Mouse (Mus musculus): ENCODE measurements around the gene Mcm8.
A peak's percentile ranks its signal among the peaks of the same experiment; 100 is the strongest.

Gene Mcm8

GRCm38 (mm10) chr2:132815608-132816314, at the start of gene Mcm8, which contains the start of gene Trmt6:
TSS of gene Mcm8 (plus strand) at chr2:132816141.
TSS of gene Trmt6 (minus strand) at chr2:132816055.
- DNase-seq (ENCODE audit: low read depth): peak; percentile 97

- DNase-seq (ENCODE audit: low read depth): no peak
Measured at GRCm38 (mm10) chr2:132770822-132771221, 45.1 kb upstream of the Mcm8 start.

GRCm38 (mm10) chr2:132780978-132781377, 35.0 kb upstream of the Mcm8 start, which contains the start of gene Chgb:
TSS of gene Chgb (plus strand) at chr2:132781278.
- DNase-seq (ENCODE audit: low read depth): no peak

- DNase-seq (ENCODE audit: low read depth): peak; percentile 78
Measured at GRCm38 (mm10) chr2:132781439-132782068, 34.4 kb upstream of the Mcm8 start.

GRCm38 (mm10) chr2:132784039-132784438, 31.9 kb upstream of the Mcm8 start:
- no peak for DNase-seq (ENCODE audit: low read depth)

- no peak for DNase-seq (ENCODE audit: low read depth)
Measured at GRCm38 (mm10) chr2:132793441-132794203, 22.3 kb upstream of the Mcm8 start.

GRCm38 (mm10) chr2:132794204-132794586, 21.7 kb upstream of the Mcm8 start:
- no peak for DNase-seq (ENCODE audit: low read depth)

GRCm38 (mm10) chr2:132802976-132803375, 13.0 kb upstream of the Mcm8 start:
- no peak for DNase-seq (ENCODE audit: low read depth)

- DNase-seq (ENCODE audit: low read depth): no peak
Measured at GRCm38 (mm10) chr2:132841071-132841470, 25.1 kb downstream of the Mcm8 start.

- DNase-seq (ENCODE audit: low read depth): peak; percentile 90
Measured at GRCm38 (mm10) chr2:132846407-132847358, 30.7 kb downstream of the Mcm8 start, which contains the start of gene Crls1. TSS of gene Crls1 (plus strand) at chr2:132846666.

- no peak for DNase-seq (ENCODE audit: low read depth)
Measured at GRCm38 (mm10) chr2:132847581-132847980, 31.6 kb downstream of the Mcm8 start.

- DNase-seq (ENCODE audit: low read depth): no peak
Measured at GRCm38 (mm10) chr2:132848361-132848760, 32.4 kb downstream of the Mcm8 start.

GRCm38 (mm10) chr2:132849141-132849540, 33.2 kb downstream of the Mcm8 start:
- no peak for DNase-seq (ENCODE audit: low read depth)

- no peak for DNase-seq (ENCODE audit: low read depth)
Measured at GRCm38 (mm10) chr2:132853051-132853450, 37.1 kb downstream of the Mcm8 start.

- no peak for DNase-seq (ENCODE audit: low read depth)
Measured at GRCm38 (mm10) chr2:132856333-132856732, 40.4 kb downstream of the Mcm8 start.

- DNase-seq (ENCODE audit: low read depth): no peak
Measured at GRCm38 (mm10) chr2:132860435-132860834, 44.5 kb downstream of the Mcm8 start.

- DNase-seq (ENCODE audit: low read depth): no peak
Measured at GRCm38 (mm10) chr2:132861456-132861855, 45.5 kb downstream of the Mcm8 start.

- DNase-seq (ENCODE audit: low read depth): no peak
Measured at GRCm38 (mm10) chr2:132863325-132863724, 47.4 kb downstream of the Mcm8 start.

- DNase-seq (ENCODE audit: low read depth): no peak
Measured at GRCm38 (mm10) chr2:132867521-132867920, 51.6 kb downstream of the Mcm8 start.

GRCm38 (mm10) chr2:132869682-132870081, 53.7 kb downstream of the Mcm8 start:
- no peak for DNase-seq (ENCODE audit: low read depth)

GRCm38 (mm10) chr2:132870286-132870685, 54.3 kb downstream of the Mcm8 start:
- no peak for DNase-seq (ENCODE audit: low read depth)

GRCm38 (mm10) chr2:132871663-132872062, 55.7 kb downstream of the Mcm8 start:
- DNase-seq (ENCODE audit: low read depth): no peak
